Mouse (Mus musculus) hindbrain, embryonic 13.5 days (tissue): ENCODE measurements around the gene Gm20388. TPM values are rescaled to one million over a fixed set of nuclear protein-coding genes. Genes with fewer than 3 reads are reported as not detected.

Experiments used
- ATAC-seq: fragments of 200-750 bp; cut with Nextera tagmentation; 2 replicates; pipeline ENCODE4 v1.8.0; 2017; ENCODE audit warnings: moderate TSS enrichment; ENCODE audit not compliant: low FRiP score
- H3K27ac ChIP-seq: fragments of 300-500 bp; sonication (generic); 2 replicates; pipeline ENCODE4 v1.5.1; 2015; ENCODE audit warnings: inconsistent platforms, mild to moderate bottlenecking, moderate library complexity
- H3K27me3 ChIP-seq: fragments of 300-500 bp; sonication (generic); 2 replicates; pipeline ENCODE4 v1.6.1; 2015; ENCODE audit warnings: mild to moderate bottlenecking, inconsistent platforms
- H3K36me3 ChIP-seq: fragments of 300-500 bp; sonication (generic); 2 replicates; pipeline ENCODE4 v1.6.1; 2015; ENCODE audit warnings: mild to moderate bottlenecking, inconsistent platforms
- H3K4me1 ChIP-seq: fragments of 300-500 bp; sonication (generic); replicated peaks from 2 replicates; pipeline ENCODE4 v1.6.1; 2015; ENCODE audit warnings: inconsistent platforms
- H3K4me2 ChIP-seq: fragments of 300-500 bp; sonication (generic); 2 replicates; pipeline ENCODE4 v1.6.1; 2015; ENCODE audit warnings: inconsistent platforms, mild to moderate bottlenecking, moderate library complexity
- H3K4me3 ChIP-seq: fragments of 300-500 bp; sonication (generic); 2 replicates; pipeline ENCODE4 v1.5.1; 2015; ENCODE audit warnings: mild to moderate bottlenecking, inconsistent platforms
- H3K9ac ChIP-seq: fragments of 300-500 bp; sonication (generic); 2 replicates; pipeline ENCODE4 v1.6.1; 2015; ENCODE audit warnings: mild to moderate bottlenecking, inconsistent platforms
- H3K9me3 ChIP-seq: fragments of 300-500 bp; sonication (generic); 2 replicates; pipeline ENCODE4 v1.6.1; 2016; ENCODE audit warnings: inconsistent platforms
- WGBS: fragments of 180-500 bp; shearing (Covaris S2); methylation state at CpG from one replicate; pipeline ENCODE4 v1.1.7; 2015; 5-methylcytosine and 5-hydroxymethylcytosine counted together
- polyA plus RNA-seq: library from polyadenylated mRNA; unstranded; fragments of >200 nt; fragmentation: Nextera tagmentation; extraction: Ambion mirVana; gene quantifications from 2 replicates; pipeline ENCODE4 v1.2.1, GENCODE M21; 2015

The Gm20388 gene
- polyA plus RNA-seq, 1 experiment from 2014 or later = 1.9 TPM

DNA sequence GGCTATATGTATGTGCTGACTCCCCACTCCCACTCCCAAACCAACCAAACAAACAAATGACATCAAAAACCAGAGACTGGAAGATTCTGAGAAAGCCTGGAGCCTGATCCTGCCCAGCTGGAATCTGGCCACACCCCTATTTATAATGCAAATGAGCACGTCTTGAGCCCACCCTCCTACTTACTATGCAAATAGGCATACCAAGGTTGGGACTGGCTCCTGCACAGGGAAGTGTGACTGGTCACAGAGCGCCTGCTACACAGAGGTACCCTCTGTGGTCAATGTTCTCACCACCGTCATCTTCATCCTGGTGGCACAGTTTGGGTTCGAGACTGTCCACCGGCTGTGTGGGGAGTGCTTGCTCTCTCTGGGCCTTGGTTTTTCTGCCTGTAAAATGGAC, 464.5 kb downstream of the Gm20388 start:
- peak overlapping the region; percentile 79 for H3K27ac ChIP-seq
- ATAC-seq = peak; percentile 23; the same call in 1 of the 2 replicates
- H3K36me3 ChIP-seq = no peaks in the 10 kb centered on the region
- no peak overlapping the region for H3K4me2 ChIP-seq
- H3K9me3 ChIP-seq = no peaks in the 10 kb centered on the region
- no peaks in the 10 kb centered on the region for H3K27me3 ChIP-seq
- H3K4me1 ChIP-seq = peaks cover 88% of the 10 kb centered on the region
- 25% methylated on average over 5 of the region's 5 CpGs for WGBS
- no peak overlapping the region for H3K4me3 ChIP-seq
- H3K9ac ChIP-seq = no peak overlapping the region

DNA sequence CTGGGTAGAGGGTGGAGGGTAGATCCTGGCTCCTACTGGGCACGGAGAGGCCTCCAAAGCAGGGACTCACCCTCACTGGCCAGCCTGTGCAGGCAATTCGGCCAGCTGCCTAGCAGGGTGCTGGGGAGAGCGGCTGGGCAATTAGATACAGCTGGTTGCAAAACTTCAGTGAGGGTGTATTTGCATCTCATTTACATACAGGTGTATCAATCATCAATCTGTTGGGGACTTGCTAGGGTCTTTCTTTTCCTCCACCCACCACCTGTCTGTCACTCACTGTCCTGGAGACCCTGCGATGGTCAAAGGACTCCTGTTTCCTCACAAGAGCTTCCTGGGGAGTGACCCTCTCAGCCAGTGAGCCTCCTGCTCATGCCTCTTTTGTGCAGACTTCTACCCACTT, 465.6 kb downstream of the Gm20388 start:
- H3K36me3 ChIP-seq = no peaks in the 10 kb centered on the region
- no peaks in the 10 kb centered on the region for H3K27me3 ChIP-seq
- peaks cover 94% of the 10 kb centered on the region for H3K4me1 ChIP-seq
- peak overlapping the region; percentile 79 for H3K27ac ChIP-seq
- H3K4me2 ChIP-seq = no peak overlapping the region
- WGBS = 14% methylated on average over 4 of the region's 4 CpGs
- H3K4me3 ChIP-seq = no peak overlapping the region
- 0 out of 2 replicates have a peak overlapping the region, but pooled peaks have one; percentile 25 for H3K9ac ChIP-seq
- no peak; the same call in 1 of the 2 replicates for ATAC-seq
- no peaks in the 10 kb centered on the region for H3K9me3 ChIP-seq

DNA sequence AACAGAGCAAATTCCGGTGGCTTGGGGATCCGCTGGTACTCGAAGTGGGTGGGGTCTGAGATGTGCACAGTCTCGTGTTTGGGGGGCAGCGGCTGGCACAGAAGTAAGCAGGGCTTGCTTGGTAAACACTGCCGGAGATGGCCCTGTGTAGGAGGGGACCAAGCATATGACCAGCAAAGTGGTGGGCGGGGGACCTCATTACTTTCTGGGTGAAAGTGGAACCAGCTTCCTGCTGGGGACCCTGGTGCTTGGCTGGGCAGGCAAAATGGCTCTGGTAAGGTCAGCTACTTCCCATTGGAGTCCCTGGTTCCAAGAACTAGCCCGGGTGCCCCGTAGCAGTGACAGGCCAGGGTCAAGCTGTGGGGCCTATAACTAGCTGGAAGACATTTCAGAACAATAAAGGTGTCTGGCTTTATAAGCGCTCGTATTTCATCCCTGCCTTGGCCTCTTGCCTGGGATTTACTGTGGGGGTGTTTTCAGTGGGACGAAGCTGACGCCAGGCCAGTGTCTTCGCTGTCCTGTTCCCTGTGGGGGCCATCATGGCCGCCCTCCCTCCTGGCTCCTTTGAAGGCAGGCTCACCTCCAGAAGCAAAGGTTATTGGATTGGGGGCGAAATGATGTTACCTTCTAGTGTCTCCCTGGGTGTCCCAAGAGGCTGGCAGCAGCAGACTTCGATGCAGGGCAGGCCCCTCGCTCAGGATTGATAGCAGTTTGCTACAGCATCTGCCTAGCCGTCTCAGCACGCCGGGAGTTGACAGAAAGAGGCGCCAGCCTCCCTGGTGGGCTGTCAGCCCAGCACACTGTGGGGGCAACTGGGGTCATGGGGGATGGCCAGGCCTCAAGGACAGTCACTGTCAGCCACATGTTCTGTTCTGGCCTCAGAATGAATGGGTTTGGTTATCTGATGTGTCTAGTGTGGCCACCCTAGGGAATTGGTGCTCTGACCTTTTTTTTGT, 466.5 kb downstream of the Gm20388 start:
- Histone ChIP-seq H3K9ac (peak overlapping the region; percentile 39; the same call in 1 of the 2 replicates), H3K4me1 (peaks cover 94% of the 10 kb centered on the region), H3K27me3 (no peaks in the 10 kb centered on the region), H3K4me3 (no peak overlapping the region), H3K4me2 (no peak overlapping the region), H3K9me3 (no peaks in the 10 kb centered on the region), H3K36me3 (no peaks in the 10 kb centered on the region), H3K27ac (peak overlapping the region; percentile 69)
- ATAC-seq = no peak
- 32% methylated on average over 22 of the region's 22 CpGs for WGBS

DNA sequence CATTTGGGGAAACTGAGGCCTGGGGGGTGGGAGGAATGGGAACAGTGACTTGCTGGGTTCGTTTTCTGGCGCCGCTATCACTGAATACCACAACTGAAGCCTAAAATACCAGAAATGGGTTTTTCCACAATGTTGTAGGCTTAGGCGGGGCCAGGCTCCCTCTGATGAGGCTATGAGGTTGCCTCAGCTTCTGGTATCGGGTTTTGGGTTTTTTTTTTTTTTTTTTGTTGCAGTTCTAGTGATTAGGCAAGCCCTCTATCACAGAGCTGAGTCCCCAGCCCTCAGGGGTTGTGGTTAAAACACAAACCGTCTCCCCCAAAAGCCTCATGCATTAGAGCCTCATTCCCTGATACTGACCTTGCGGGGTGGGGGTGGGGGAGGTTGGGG, 467.2 kb downstream of the Gm20388 start:
- Histone ChIP-seq H3K9ac (no peak overlapping the region), H3K9me3 (no peaks in the 10 kb centered on the region), H3K4me3 (no peak overlapping the region), H3K4me1 (peaks cover 97% of the 10 kb centered on the region), H3K4me2 (no peak overlapping the region), H3K27ac (peak overlapping the region; percentile 69; the same call in 1 of the 2 replicates), H3K36me3 (no peaks in the 10 kb centered on the region), H3K27me3 (no peaks in the 10 kb centered on the region)
- ATAC-seq = no peak
- 60% methylated on average over 7 of the region's 7 CpGs for WGBS

DNA sequence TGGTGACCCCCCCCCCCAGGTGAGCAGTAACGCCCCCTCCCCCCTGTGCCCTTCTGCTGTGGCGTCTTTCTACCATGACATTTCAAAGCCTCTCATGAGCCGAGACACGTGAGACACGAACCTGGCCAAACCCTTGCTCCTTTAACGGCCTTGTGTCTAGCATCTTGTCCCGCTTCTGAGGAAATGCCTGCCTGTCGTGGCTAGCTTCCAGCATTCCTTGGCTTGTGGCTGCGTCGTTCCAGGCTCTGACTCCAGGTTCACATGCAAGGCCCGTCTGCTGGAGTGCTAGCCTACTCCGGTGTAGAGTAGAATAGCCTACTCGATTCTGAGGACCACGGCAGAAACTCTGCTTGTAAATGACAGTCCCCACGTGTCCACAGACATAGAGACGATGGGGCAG, 467.7 kb downstream of the Gm20388 start:
- H3K4me1 ChIP-seq = peaks cover 98% of the 10 kb centered on the region
- no peaks in the 10 kb centered on the region for H3K36me3 ChIP-seq
- no peak overlapping the region for H3K4me3 ChIP-seq
- no peaks in the 10 kb centered on the region for H3K9me3 ChIP-seq
- H3K27me3 ChIP-seq = no peaks in the 10 kb centered on the region
- WGBS = 33% methylated on average over 16 of the region's 16 CpGs
- no peak overlapping the region for H3K4me2 ChIP-seq
- no peak overlapping the region for H3K9ac ChIP-seq
- no peak for ATAC-seq
- 0 out of 2 replicates have a peak overlapping the region, but pooled peaks have one; percentile 8 for H3K27ac ChIP-seq

DNA sequence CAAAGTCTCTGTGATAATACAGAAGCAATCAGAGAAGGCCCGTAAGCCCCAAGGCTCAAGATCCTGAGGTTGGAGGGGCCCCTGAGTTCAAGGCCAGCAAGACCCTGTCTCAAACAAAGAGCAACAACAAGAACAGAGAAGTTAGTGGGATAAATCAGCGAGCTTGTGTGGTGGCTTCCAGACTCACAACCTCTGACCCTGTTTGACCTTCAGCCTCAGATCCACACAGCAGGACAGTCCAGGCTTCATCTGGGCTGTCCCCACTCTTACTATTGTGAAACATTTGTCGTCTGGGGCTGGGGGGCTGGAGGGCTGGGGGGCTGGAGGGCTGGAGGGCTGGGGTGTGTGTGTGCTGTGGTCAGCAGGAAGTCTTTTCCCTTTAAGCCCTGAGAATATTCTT, 468.4 kb downstream of the Gm20388 start:
- Histone ChIP-seq H3K27me3 (no peaks in the 10 kb centered on the region), H3K27ac (no peak overlapping the region), H3K9me3 (no peaks in the 10 kb centered on the region), H3K36me3 (no peaks in the 10 kb centered on the region), H3K9ac (no peak overlapping the region), H3K4me3 (no peak overlapping the region), H3K4me2 (no peak overlapping the region), H3K4me1 (peaks cover 98% of the 10 kb centered on the region)
- no peak for ATAC-seq
- WGBS = 40% methylated on average over 3 of the region's 3 CpGs

DNA sequence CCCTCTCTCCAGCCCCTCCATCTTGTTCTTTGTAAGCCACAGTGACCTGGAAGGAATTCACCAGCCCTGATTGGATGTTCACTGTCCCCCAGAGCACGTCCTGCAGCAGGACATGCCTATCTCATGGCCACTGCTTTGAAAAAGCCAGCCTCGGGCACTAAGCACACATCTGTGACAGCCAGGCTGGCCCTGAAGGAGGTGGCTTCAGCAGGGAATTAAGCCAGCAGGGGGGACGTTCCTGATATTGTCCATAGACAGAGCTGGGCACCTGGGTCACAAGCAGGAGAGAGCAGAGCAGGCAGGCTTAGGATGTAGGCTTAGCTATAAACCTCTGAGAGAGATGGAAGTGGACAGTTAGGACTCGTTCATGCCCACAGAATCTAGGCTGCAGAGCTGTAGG, 471.2 kb downstream of the Gm20388 start:
- peak overlapping the region; percentile 89 for H3K27ac ChIP-seq
- H3K9me3 ChIP-seq = no peaks in the 10 kb centered on the region
- H3K4me3 ChIP-seq = no peak overlapping the region
- peak overlapping the region; percentile 43; the same call in 1 of the 2 replicates for H3K9ac ChIP-seq
- H3K27me3 ChIP-seq = no peaks in the 10 kb centered on the region
- WGBS = 23% methylated on average over 4 of the region's 4 CpGs
- no peak overlapping the region for H3K4me2 ChIP-seq
- H3K36me3 ChIP-seq = no peaks in the 10 kb centered on the region
- peak; percentile 1; the same call in 1 of the 2 replicates for ATAC-seq
- H3K4me1 ChIP-seq = peaks cover 78% of the 10 kb centered on the region

DNA sequence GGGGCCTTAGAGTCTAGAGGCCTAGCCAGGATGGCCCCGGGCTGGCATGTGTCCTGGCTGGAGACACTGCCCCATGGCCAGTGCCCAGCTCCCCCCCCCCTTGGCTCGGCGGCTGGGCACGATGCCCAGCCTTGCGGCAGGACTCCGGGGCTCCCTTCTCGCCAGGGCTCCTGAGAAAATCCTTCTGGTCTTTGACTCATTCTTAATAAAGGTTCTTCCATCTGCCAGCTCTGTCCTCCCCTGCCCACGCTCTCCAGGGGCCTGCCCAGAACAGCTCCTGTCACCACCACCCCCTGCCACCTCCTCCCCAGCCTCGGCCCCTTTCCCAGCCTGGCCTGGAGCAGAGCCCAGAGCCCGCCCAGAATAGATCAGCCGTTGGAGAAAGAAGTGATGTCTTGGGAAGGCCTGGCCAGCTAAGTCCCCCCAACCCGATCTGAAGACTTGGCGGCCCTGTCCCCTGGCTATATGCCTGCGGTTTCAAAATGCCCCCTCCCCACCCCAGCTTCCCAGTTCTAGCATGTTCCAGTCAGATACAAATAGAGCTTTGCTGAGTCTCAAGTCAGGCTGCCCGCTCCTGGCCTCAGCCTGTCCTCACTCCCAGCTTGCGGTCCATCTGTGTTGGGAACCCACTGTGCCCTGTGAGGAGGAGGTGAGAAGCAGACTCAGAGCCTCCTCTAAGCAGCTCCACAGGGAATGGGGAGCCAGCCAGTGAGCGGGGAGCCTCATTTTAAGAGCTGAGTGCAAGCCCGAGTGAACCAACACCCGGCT, 472.0 kb downstream of the Gm20388 start:
- Histone ChIP-seq H3K36me3 (no peaks in the 10 kb centered on the region), H3K4me3 (no peak overlapping the region), H3K9ac (peak overlapping the region; percentile 43; the same call in 1 of the 2 replicates), H3K4me2 (no peak overlapping the region), H3K27me3 (no peaks in the 10 kb centered on the region), H3K9me3 (no peaks in the 10 kb centered on the region), H3K4me1 (peaks cover 76% of the 10 kb centered on the region), H3K27ac (peak overlapping the region; percentile 89)
- peak; percentile 86 for ATAC-seq
- 39% methylated on average over 16 of the region's 19 CpGs for WGBS

DNA sequence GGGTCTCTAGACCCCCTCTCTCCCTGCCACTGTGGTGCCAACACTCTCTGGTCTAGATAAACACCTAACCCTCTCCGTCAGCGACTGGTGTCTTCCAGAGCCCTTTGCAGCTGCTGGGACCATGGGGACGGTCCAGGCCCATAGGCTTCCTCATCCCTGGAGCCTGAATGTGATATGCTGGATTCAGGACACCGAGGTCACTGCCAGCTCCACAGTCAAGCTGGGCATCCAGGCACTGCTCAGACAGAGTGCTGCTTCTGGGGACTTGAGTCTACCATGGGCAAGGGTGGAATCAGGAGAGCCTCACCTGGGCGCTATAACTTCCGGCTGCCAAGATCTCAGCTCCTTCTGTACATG, 472.5 kb downstream of the Gm20388 start:
- H3K36me3 ChIP-seq = no peaks in the 10 kb centered on the region
- ATAC-seq = no peak
- WGBS = 80% methylated on average over 6 of the region's 6 CpGs

DNA sequence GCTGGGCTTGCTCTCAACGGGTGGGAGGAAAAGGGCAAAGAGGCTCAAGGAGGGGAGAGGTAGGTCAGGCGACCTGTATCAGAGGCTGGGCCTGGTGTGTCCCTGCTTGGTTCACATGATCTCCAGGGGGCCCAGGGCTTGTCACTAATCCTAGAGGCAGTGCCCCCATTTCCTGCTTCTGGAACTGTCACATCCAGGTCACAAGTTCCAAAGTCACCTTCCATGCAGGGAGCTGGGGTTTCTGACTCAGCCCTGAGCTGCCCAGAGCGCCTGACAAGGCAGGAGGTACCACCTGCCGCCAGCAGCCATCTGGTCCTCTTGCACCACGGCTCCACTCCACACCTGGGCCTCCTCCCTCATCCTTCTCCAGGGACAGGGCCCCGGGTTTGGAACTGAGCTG, 473.1 kb downstream of the Gm20388 start:
- Histone ChIP-seq H3K9me3 (no peaks in the 10 kb centered on the region), H3K4me3 (no peak overlapping the region), H3K9ac (0 out of 2 replicates have a peak overlapping the region, but pooled peaks have one; percentile 46), H3K4me2 (no peak overlapping the region), H3K4me1 (peaks cover 76% of the 10 kb centered on the region), H3K27ac (peak overlapping the region; percentile 89), H3K27me3 (no peaks in the 10 kb centered on the region), H3K36me3 (no peaks in the 10 kb centered on the region)
- no peak for ATAC-seq
- WGBS = 28% methylated on average over 6 of the region's 6 CpGs

More for the DNA sequence above, 472.5 kb downstream of the Gm20388 start:
- no peaks in the 10 kb centered on the region for H3K27me3 ChIP-seq
- no peak overlapping the region for H3K4me3 ChIP-seq
- no peaks in the 10 kb centered on the region for H3K9me3 ChIP-seq
- no peak overlapping the region for H3K4me2 ChIP-seq
- H3K27ac ChIP-seq = peak overlapping the region; percentile 89
- no peak overlapping the region for H3K9ac ChIP-seq
- peaks cover 76% of the 10 kb centered on the region for H3K4me1 ChIP-seq

DNA sequence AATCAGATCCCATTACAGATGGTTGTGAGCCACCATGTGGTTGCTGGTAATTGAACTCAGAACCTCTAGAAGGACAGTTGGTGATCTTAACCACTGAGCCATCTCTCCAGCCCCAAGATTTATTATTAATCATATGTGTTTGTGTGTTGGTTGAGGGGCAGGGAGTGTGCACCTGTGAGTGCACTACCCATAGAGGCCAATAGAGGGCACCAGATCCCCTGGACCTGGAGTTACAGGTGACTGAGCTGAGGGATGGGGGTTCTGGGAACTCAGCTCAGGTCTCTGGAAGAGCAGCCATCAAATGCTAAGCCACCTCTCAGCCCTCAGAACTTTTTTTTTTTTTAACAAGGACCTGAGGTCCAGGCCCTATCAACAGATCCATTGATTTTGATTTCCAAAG, 474.1 kb downstream of the Gm20388 start:
- no peak overlapping the region for H3K9ac ChIP-seq
- H3K4me2 ChIP-seq = no peak overlapping the region
- no peak overlapping the region for H3K4me3 ChIP-seq
- H3K27me3 ChIP-seq = no peaks in the 10 kb centered on the region
- ATAC-seq = no peak
- peaks cover 66% of the 10 kb centered on the region for H3K4me1 ChIP-seq
- no peak overlapping the region for H3K27ac ChIP-seq
- no peaks in the 10 kb centered on the region for H3K36me3 ChIP-seq
- no peaks in the 10 kb centered on the region for H3K9me3 ChIP-seq

DNA sequence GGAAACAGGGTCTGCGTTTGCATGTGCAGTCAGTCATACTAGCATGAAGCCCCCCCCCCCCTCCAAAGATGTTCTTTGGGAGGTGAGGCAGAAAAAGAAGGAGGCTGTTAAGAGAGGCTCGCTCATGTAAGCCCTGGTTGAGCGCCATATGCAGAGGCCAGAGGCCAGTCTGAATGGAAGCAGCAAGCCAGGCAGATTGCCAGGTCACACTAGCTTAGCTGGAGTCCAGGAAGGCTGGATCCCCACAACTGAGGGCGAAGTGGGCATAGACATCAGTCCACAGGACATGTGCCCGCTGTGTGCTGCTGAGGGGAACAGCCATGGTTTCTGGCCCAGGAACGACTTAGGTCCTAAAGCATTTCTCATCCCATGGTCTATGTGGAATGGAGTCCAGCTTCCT, 477.6 kb downstream of the Gm20388 start:
- whole genome bisulfite sequencing = 75% methylated on average over 6 of the region's 6 CpGs
- no peak overlapping the region for H3K9ac ChIP-seq
- H3K36me3 ChIP-seq = no peaks in the 10 kb centered on the region
- H3K4me2 ChIP-seq = no peak overlapping the region
- peaks cover 6% of the 10 kb centered on the region; the same call in 1 of the 2 replicates for H3K27me3 ChIP-seq
- peaks cover 62% of the 10 kb centered on the region for H3K4me1 ChIP-seq
- no peak for ATAC-seq
- no peak overlapping the region for H3K27ac ChIP-seq
- no peak overlapping the region for H3K4me3 ChIP-seq
- no peaks in the 10 kb centered on the region for H3K9me3 ChIP-seq
